ENCODE assay signal across 7 mouse cellular contexts in genomic region chr17:86293247-86293744, GRCm38 (mm10).
DNase-seq lines count a peak whose midpoint lies in the region; ATAC-seq and TF ChIP-seq lines count a peak whose summit lies in the region.

No protein-coding gene starts in this region.

- peak; percentile 97 for DNase-seq in adipocyte (ENCODE audit: low spot score)
- DNase-seq in embryonic facial prominence, embryonic 11.5 days (ENCODE audit: low spot score), result peak; percentile 77
- DNase-seq in kidney, postnatal 14 days, result peak; percentile 76
- DNase-seq in thymus, postnatal 10 days (ENCODE audit: low spot score in 2 of 2), result peak; percentile 38 to 73

- H3K9me3 ChIP-seq in E14TG2a.4 (ENCODE audit: low read length), result no peaks in the 10 kb centered on the region
- H3K9me3 ChIP-seq in embryonic facial prominence, embryonic 11.5 days (replicated peaks; ENCODE audit: control insufficient read depth, low read length), result no peaks in the 10 kb centered on the region
- H3K9me3 ChIP-seq in heart, embryonic 12.5 days (replicated peaks), result no peaks in the 10 kb centered on the region
- H3K9me3 ChIP-seq in megakaryocyte, embryonic 14.5 days, result no peaks in the 10 kb centered on the region

- ATAC-seq in embryonic facial prominence, embryonic 11.5 days (replicated peaks; ENCODE audit: insufficient number of reproducible peaks, low FRiP score, low TSS enrichment, low read depth), result peak; percentile 56; the same call in 1 of the 2 replicates
- peak; percentile 73 for ATAC-seq in heart, embryonic 12.5 days (ENCODE audit: insufficient number of reproducible peaks, low FRiP score)

- H3K27me3 ChIP-seq in E14TG2a.4 (ENCODE audit: insufficient read depth, low read length), result no peaks in the 10 kb centered on the region
- H3K27me3 ChIP-seq in embryonic facial prominence, embryonic 11.5 days (ENCODE audit: control insufficient read depth, insufficient read depth, low read length), result no peaks in the 10 kb centered on the region
- H3K27me3 ChIP-seq in heart, embryonic 12.5 days (replicated peaks), result no peaks in the 10 kb centered on the region
- peaks cover 13% of the 10 kb centered on the region for H3K27me3 ChIP-seq in megakaryocyte, embryonic 14.5 days (replicated peaks)

- no peak overlapping the region for H3K4me3 ChIP-seq in E14TG2a.4 (replicated peaks; ENCODE audit: low read length)
- no peak overlapping the region for H3K4me3 ChIP-seq in embryonic facial prominence, embryonic 11.5 days (ENCODE audit: low read depth, low read length)
- H3K4me3 ChIP-seq in heart, embryonic 12.5 days, result peak overlapping the region; percentile 25
- H3K4me3 ChIP-seq in megakaryocyte, embryonic 14.5 days (replicated peaks), result peak overlapping the region; percentile 89

- H3K27ac ChIP-seq in embryonic facial prominence, embryonic 11.5 days (replicated peaks; ENCODE audit: low read depth, low read length), result no peak overlapping the region
- no peak overlapping the region for H3K27ac ChIP-seq in heart, embryonic 12.5 days (ENCODE audit: poor library complexity, severe bottlenecking)

- H3K36me3 ChIP-seq in E14TG2a.4 (ENCODE audit: insufficient read depth, low read length), result no peaks in the 10 kb centered on the region
- H3K36me3 ChIP-seq in embryonic facial prominence, embryonic 11.5 days (replicated peaks; ENCODE audit: control insufficient read depth, insufficient read depth, low read depth, low read length), result no peaks in the 10 kb centered on the region
- no peaks in the 10 kb centered on the region for H3K36me3 ChIP-seq in heart, embryonic 12.5 days
- H3K36me3 ChIP-seq in megakaryocyte, embryonic 14.5 days (replicated peaks; ENCODE audit: low read length), result peaks cover 3% of the 10 kb centered on the region

- peak; percentile 12; the same call in 1 of the 2 replicates for TF ChIP-seq CTCF in E14TG2a.4 (conservative IDR thresholded peaks at IDR 0.05; ENCODE audit: low read length)

- H3K4me1 ChIP-seq in E14TG2a.4 (replicated peaks; ENCODE audit: low read depth, low read length), result no peaks in the 10 kb centered on the region
- no peaks in the 10 kb centered on the region; the same call in 1 of the 2 replicates for H3K4me1 ChIP-seq in embryonic facial prominence, embryonic 11.5 days (ENCODE audit: control insufficient read depth, insufficient read depth, low read length)
- H3K4me1 ChIP-seq in heart, embryonic 12.5 days (replicated peaks), result peaks cover 17% of the 10 kb centered on the region
- H3K4me1 ChIP-seq in megakaryocyte, embryonic 14.5 days, result peaks cover 35% of the 10 kb centered on the region

- 38% methylated on average over 10 of the region's 10 CpGs for WGBS in embryonic facial prominence, embryonic 11.5 days
- 33% methylated on average over 10 of the region's 10 CpGs for WGBS in heart, embryonic 12.5 days

- no peak overlapping the region for H3K9ac ChIP-seq in embryonic facial prominence, embryonic 11.5 days (replicated peaks; ENCODE audit: low read length)
- no peak overlapping the region for H3K9ac ChIP-seq in heart, embryonic 12.5 days

- H3K4me2 ChIP-seq in embryonic facial prominence, embryonic 11.5 days (ENCODE audit: low read depth, low read length), result no peak overlapping the region
- peak overlapping the region; percentile 55 for H3K4me2 ChIP-seq in heart, embryonic 12.5 days

Comparison
In these comparisons a context has a peak if more than half of its experiments do, and no peak if none do; other contexts are left out.
1. H3K4me3 ChIP-seq: peak in heart, embryonic 12.5 days (single experiment) and megakaryocyte, embryonic 14.5 days (single experiment); none in E14TG2a.4 (single experiment) and embryonic facial prominence, embryonic 11.5 days (single experiment).
2. Peak in every context shown above with its lines, with median percentiles within 50 percentile points of each other: DNase-seq.